Mouse (Mus musculus): ENCODE data around the gene Stra6l. TPM values are rescaled to one million over a fixed set of nuclear protein-coding genes. Genes with fewer than 3 reads are reported as not detected.

The Stra6l gene
- polyA plus RNA-seq, 1 experiment: 4.8 TPM

- 66% methylated on average over 6 of the region's 6 CpGs for WGBS
- TF ChIP-seq POLR2A (IDR thresholded peaks at IDR 0.05; ENCODE audit: low read depth, low read length) (no peak), CTCF (IDR thresholded peaks at IDR 0.05; ENCODE audit: extremely low read depth, insufficient read depth, insufficient read length, insufficient replicate concordance) (no peak)
- Histone ChIP-seq H3K36me3 (ENCODE audit: control insufficient read depth, insufficient read depth, low read length) (no peaks in the 10 kb centered on the region), H3K4me1 (ENCODE audit: control insufficient read depth, insufficient read depth, insufficient read length) (no peaks in the 10 kb centered on the region; the same call in 1 of the 2 replicates), H3K27me3 (ENCODE audit: control insufficient read depth, insufficient read depth, low read length) (no peaks in the 10 kb centered on the region), H3K4me3 (ENCODE audit: extremely low read depth, insufficient read depth, insufficient read length) (no peak overlapping the region), H3K27ac (ENCODE audit: insufficient read depth, low read length) (no peak overlapping the region)
- DNase-seq (ENCODE audit: low read depth in 1 of 2, low spot score in 2 of 2): no peak
Measured at GRCm38 (mm10) chr4:45889487-45889886, 41.0 kb downstream of the Stra6l start.

GRCm38 (mm10) chr4:45890066-45890761, 41.8 kb downstream of the Stra6l start, which contains the start of gene Ccdc180:
Gene Ccdc180, plus strand, starts transcription at chr4:45890303.
- Histone ChIP-seq H3K27ac (ENCODE audit: insufficient read depth, low read length) (no peak within 1 kb of the TSS), H3K36me3 (ENCODE audit: control insufficient read depth, insufficient read depth, low read length) (no peaks in the 10 kb centered on the region), H3K4me1 (ENCODE audit: control insufficient read depth, insufficient read depth, insufficient read length) (no peaks in the 10 kb centered on the region; the same call in 1 of the 2 replicates), H3K27me3 (ENCODE audit: control insufficient read depth, insufficient read depth, low read length) (no peaks in the 10 kb centered on the region), H3K4me3 (ENCODE audit: extremely low read depth, insufficient read depth, insufficient read length) (no peak within 1 kb of the TSS)
- 20% methylated on average over 19 of the region's 19 CpGs for WGBS
- DNase-seq (ENCODE audit: low read depth in 1 of 2, low spot score in 2 of 2): peak; percentile 61 to 74
- no peak for TF ChIP-seq POLR2A (IDR thresholded peaks at IDR 0.05; ENCODE audit: low read depth, low read length)
- no peak for TF ChIP-seq CTCF (IDR thresholded peaks at IDR 0.05; ENCODE audit: extremely low read depth, insufficient read depth, insufficient read length, insufficient replicate concordance)

- Histone ChIP-seq H3K27me3 (ENCODE audit: control insufficient read depth, insufficient read depth, low read length) (no peaks in the 10 kb centered on the region), H3K27ac (ENCODE audit: insufficient read depth, low read length) (no peak overlapping the region), H3K4me1 (ENCODE audit: control insufficient read depth, insufficient read depth, insufficient read length) (no peaks in the 10 kb centered on the region), H3K4me3 (ENCODE audit: extremely low read depth, insufficient read depth, insufficient read length) (no peak overlapping the region), H3K36me3 (ENCODE audit: control insufficient read depth, insufficient read depth, low read length) (no peaks in the 10 kb centered on the region)
- 48% methylated on average over 16 of the region's 16 CpGs for WGBS
- no peak for DNase-seq (ENCODE audit: low read depth in 1 of 2, low spot score in 2 of 2)
- TF ChIP-seq POLR2A (IDR thresholded peaks at IDR 0.05; ENCODE audit: low read depth, low read length): no peak
- TF ChIP-seq CTCF (IDR thresholded peaks at IDR 0.05; ENCODE audit: extremely low read depth, insufficient read depth, insufficient read length, insufficient replicate concordance): no peak
Measured at GRCm38 (mm10) chr4:45896425-45897081, 48.1 kb downstream of the Stra6l start.

GRCm38 (mm10) chr4:45898413-45898812, 49.9 kb downstream of the Stra6l start:
- H3K27me3 ChIP-seq (ENCODE audit: control insufficient read depth, insufficient read depth, low read length): no peaks in the 10 kb centered on the region
- H3K4me1 ChIP-seq (ENCODE audit: control insufficient read depth, insufficient read depth, insufficient read length): no peaks in the 10 kb centered on the region
- no peak overlapping the region for H3K27ac ChIP-seq (ENCODE audit: insufficient read depth, low read length)
- TF ChIP-seq CTCF (IDR thresholded peaks at IDR 0.05; ENCODE audit: extremely low read depth, insufficient read depth, insufficient read length, insufficient replicate concordance) (no peak), POLR2A (IDR thresholded peaks at IDR 0.05; ENCODE audit: low read depth, low read length) (no peak)
- H3K36me3 ChIP-seq (ENCODE audit: control insufficient read depth, insufficient read depth, low read length): no peaks in the 10 kb centered on the region
- no peak overlapping the region for H3K4me3 ChIP-seq (ENCODE audit: extremely low read depth, insufficient read depth, insufficient read length)
- DNase-seq (ENCODE audit: low read depth in 1 of 2, low spot score in 2 of 2): no peak
- 27% methylated on average over 5 of the region's 5 CpGs for WGBS

- WGBS: 86% methylated on average over 13 of the region's 13 CpGs
- H3K4me1 ChIP-seq (ENCODE audit: control insufficient read depth, insufficient read depth, insufficient read length): no peaks in the 10 kb centered on the region
- H3K27ac ChIP-seq (ENCODE audit: insufficient read depth, low read length): no peak overlapping the region
- H3K36me3 ChIP-seq (ENCODE audit: control insufficient read depth, insufficient read depth, low read length): no peaks in the 10 kb centered on the region
- no peaks in the 10 kb centered on the region for H3K27me3 ChIP-seq (ENCODE audit: control insufficient read depth, insufficient read depth, low read length)
- no peak overlapping the region for H3K4me3 ChIP-seq (ENCODE audit: extremely low read depth, insufficient read depth, insufficient read length)
- DNase-seq (ENCODE audit: low read depth in 1 of 2, low spot score in 2 of 2): no peak
- TF ChIP-seq CTCF (IDR thresholded peaks at IDR 0.05; ENCODE audit: extremely low read depth, insufficient read depth, insufficient read length, insufficient replicate concordance) (no peak), POLR2A (IDR thresholded peaks at IDR 0.05; ENCODE audit: low read depth, low read length) (no peak)
Measured at GRCm38 (mm10) chr4:45909256-45909655, 60.8 kb downstream of the Stra6l start.

GRCm38 (mm10) chr4:45909924-45910323, 61.5 kb downstream of the Stra6l start:
- no peak for DNase-seq (ENCODE audit: low read depth in 1 of 2, low spot score in 2 of 2)
- no peak overlapping the region for H3K27ac ChIP-seq (ENCODE audit: insufficient read depth, low read length)
- no peaks in the 10 kb centered on the region for H3K36me3 ChIP-seq (ENCODE audit: control insufficient read depth, insufficient read depth, low read length)
- no peak for TF ChIP-seq CTCF (IDR thresholded peaks at IDR 0.05; ENCODE audit: extremely low read depth, insufficient read depth, insufficient read length, insufficient replicate concordance)
- TF ChIP-seq POLR2A (IDR thresholded peaks at IDR 0.05; ENCODE audit: low read depth, low read length): no peak
- H3K27me3 ChIP-seq (ENCODE audit: control insufficient read depth, insufficient read depth, low read length): no peaks in the 10 kb centered on the region
- no peaks in the 10 kb centered on the region for H3K4me1 ChIP-seq (ENCODE audit: control insufficient read depth, insufficient read depth, insufficient read length)
- H3K4me3 ChIP-seq (ENCODE audit: extremely low read depth, insufficient read depth, insufficient read length): no peak overlapping the region
- 70% methylated on average over 4 of the region's 4 CpGs for WGBS

GRCm38 (mm10) chr4:45911256-45911655, 62.8 kb downstream of the Stra6l start:
- Histone ChIP-seq H3K27ac (ENCODE audit: insufficient read depth, low read length) (no peak overlapping the region), H3K4me1 (ENCODE audit: control insufficient read depth, insufficient read depth, insufficient read length) (no peaks in the 10 kb centered on the region), H3K4me3 (ENCODE audit: extremely low read depth, insufficient read depth, insufficient read length) (no peak overlapping the region), H3K36me3 (ENCODE audit: control insufficient read depth, insufficient read depth, low read length) (no peaks in the 10 kb centered on the region), H3K27me3 (ENCODE audit: control insufficient read depth, insufficient read depth, low read length) (no peaks in the 10 kb centered on the region)
- no peak for DNase-seq (ENCODE audit: low read depth in 1 of 2, low spot score in 2 of 2)
- WGBS: 81% methylated on average over 5 of the region's 5 CpGs
- TF ChIP-seq CTCF (IDR thresholded peaks at IDR 0.05; ENCODE audit: extremely low read depth, insufficient read depth, insufficient read length, insufficient replicate concordance) (no peak), POLR2A (IDR thresholded peaks at IDR 0.05; ENCODE audit: low read depth, low read length) (no peak)
